Mouse (Mus musculus) heart, embryonic 10.5 days (tissue): ENCODE measurements around the gene Olfr1305. TPM values are rescaled to one million over a fixed set of nuclear protein-coding genes. Genes with fewer than 3 reads are reported as not detected.

Experiments used
- DNase-seq: peaks from one replicate; pipeline ENCODE4 v3.0.0-alpha.2; 2017; ENCODE audit warnings: low spot score
- H3K27ac ChIP-seq: fragments of 300-500 bp; sonication (generic); 2 replicates; pipeline ENCODE4 v1.5.1; 2016; ENCODE audit warnings: mild to moderate bottlenecking
- H3K27me3 ChIP-seq: fragments of 300-500 bp; sonication (generic); 2 replicates; pipeline ENCODE4 v1.6.1; 2016; ENCODE audit warnings: mild to moderate bottlenecking; ENCODE audit not compliant: poor library complexity, insufficient read depth, severe bottlenecking
- H3K36me3 ChIP-seq: fragments of 300-500 bp; sonication (generic); 2 replicates; pipeline ENCODE4 v1.6.1; 2016; ENCODE audit warnings: mild to moderate bottlenecking, moderate library complexity
- H3K4me1 ChIP-seq: fragments of 300-500 bp; sonication (generic); 2 replicates; pipeline ENCODE4 v1.6.1; 2016; ENCODE audit warnings: mild to moderate bottlenecking
- H3K4me3 ChIP-seq: fragments of 300-500 bp; sonication (generic); 2 replicates; pipeline ENCODE4 v1.5.1; 2016; ENCODE audit warnings: mild to moderate bottlenecking, moderate library complexity
- H3K9me3 ChIP-seq: fragments of 300-500 bp; sonication (generic); 2 replicates; pipeline ENCODE4 v1.6.1; 2016; ENCODE audit warnings: mild to moderate bottlenecking, moderate library complexity
- WGBS: fragments of 180-500 bp; shearing (Covaris S2); methylation state at CpG from one replicate; pipeline ENCODE4 v1.1.7; 2016; 5-methylcytosine and 5-hydroxymethylcytosine counted together
- polyA plus RNA-seq: library from polyadenylated mRNA; unstranded; fragments of >200 nt; fragmentation: Nextera tagmentation; extraction: Ambion mirVana; gene quantifications from 2 replicates; pipeline ENCODE4 v1.2.1, GENCODE M21; 2016

Olfr1305 gene
- polyA plus RNA-seq = not detected in 2 replicates

DNA sequence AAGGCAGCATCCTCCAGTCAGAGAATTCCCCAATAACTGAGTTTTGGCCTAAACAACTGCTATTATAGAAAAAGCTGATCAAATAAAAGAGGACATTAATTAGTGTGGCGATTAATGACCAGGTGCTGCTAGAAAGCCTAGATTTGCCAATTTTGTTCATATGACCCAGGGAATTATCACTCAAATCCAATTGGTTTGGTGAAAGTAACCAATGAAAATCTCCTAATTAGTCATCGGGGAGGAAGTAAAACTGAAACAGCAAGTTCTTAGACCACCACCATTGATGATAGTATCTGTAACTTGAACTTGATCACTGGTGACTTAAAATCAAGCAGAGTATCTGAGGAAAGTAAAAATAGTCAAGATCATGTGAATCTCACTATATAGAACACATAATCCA lies at the start of gene Olfr1305:
Gene Olfr1305, minus strand, starts transcription at position 101 of the 400 bp plus-strand sequence.
- Histone ChIP-seq H3K4me1 (no peaks in the 10 kb centered on the region), H3K4me3 (no peak within 1 kb of the TSS), H3K36me3 (no peaks in the 10 kb centered on the region), H3K27ac (no peak within 1 kb of the TSS), H3K27me3 (no peaks in the 10 kb centered on the region), H3K9me3 (no peaks in the 10 kb centered on the region)
- DNase-seq = no peak
- WGBS = 85% methylated on average over 2 of the region's 2 CpGs

- Histone ChIP-seq H3K27me3 (no peaks in the 10 kb centered on the region), H3K4me1 (no peaks in the 10 kb centered on the region), H3K4me3 (no peak within 1 kb of the TSS), H3K36me3 (no peaks in the 10 kb centered on the region), H3K27ac (no peak within 1 kb of the TSS), H3K9me3 (peaks cover 2% of the 10 kb centered on the region; the same call in 1 of the 2 replicates)
- no peak for DNase-seq
- 78% methylated on average over 1 of the region's 1 CpGs for WGBS
Observed at GRCm38 (mm10) chr2:111916171-111916570, 39.2 kb upstream of the Olfr1305 start, which contains the start of gene Olfr1306. Gene Olfr1306, minus strand, starts transcription at chr2:111916271.

DNA sequence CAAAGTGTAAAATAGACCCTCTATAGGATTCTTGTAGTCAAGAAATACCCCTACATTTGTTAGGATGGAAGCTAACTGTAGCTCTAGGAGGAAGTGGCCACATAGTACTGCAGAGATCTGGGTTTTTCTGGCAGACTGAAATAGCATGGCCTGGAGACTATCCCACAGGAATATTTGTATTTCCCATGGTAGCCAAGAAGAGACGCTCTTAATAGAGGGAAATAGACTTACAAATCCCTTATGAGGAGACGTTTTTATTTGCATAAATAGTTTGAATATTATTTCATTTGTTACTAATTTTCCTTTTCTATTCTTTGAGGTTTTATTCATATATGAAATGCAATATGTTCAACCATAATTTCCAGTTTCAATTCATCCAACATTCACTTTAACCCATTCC lies 56.7 kb downstream of the Olfr1305 start, which contains the start of gene Olfr1303:
Gene Olfr1303, minus strand, starts transcription at position 101 of the 400 bp plus-strand sequence.
- H3K9me3 ChIP-seq = no peaks in the 10 kb centered on the region
- DNase-seq = no peak
- H3K4me1 ChIP-seq = no peaks in the 10 kb centered on the region
- 76% methylated on average over 2 of the region's 2 CpGs for WGBS
- no peak within 1 kb of the TSS for H3K27ac ChIP-seq
- no peak within 1 kb of the TSS for H3K4me3 ChIP-seq
- no peaks in the 10 kb centered on the region for H3K27me3 ChIP-seq
- no peaks in the 10 kb centered on the region for H3K36me3 ChIP-seq

Other genes with a start within 250 kb of the Olfr1305 start
- not detected in 2 replicates for gene Olfr1298, start 227.9 kb downstream of the Olfr1305 start, polyA plus RNA-seq
- gene Olfr1299, start 215.7 kb downstream of the Olfr1305 start, polyA plus RNA-seq = not detected in 2 replicates
- gene Olfr1301, start 126.1 kb downstream of the Olfr1305 start, polyA plus RNA-seq = not detected in 2 replicates
- not detected in 2 replicates for gene Olfr1302, start 99.7 kb downstream of the Olfr1305 start, polyA plus RNA-seq
- not detected in 2 replicates for gene Olfr1303, start 56.8 kb downstream of the Olfr1305 start, polyA plus RNA-seq
- gene Olfr1306, start 39.1 kb upstream of the Olfr1305 start, polyA plus RNA-seq = not detected in 2 replicates
- gene Olfr1307, start 72.3 kb upstream of the Olfr1305 start, polyA plus RNA-seq = 0.01 TPM in 1 of 2 replicates, not detected in the other
- not detected in 2 replicates for gene Olfr1308, start 87.8 kb upstream of the Olfr1305 start, polyA plus RNA-seq
- not detected in 2 replicates for gene Olfr1309, start 113.1 kb upstream of the Olfr1305 start, polyA plus RNA-seq
- gene Olfr1310, start 135.6 kb upstream of the Olfr1305 start, polyA plus RNA-seq = not detected in 2 replicates
- not detected in 2 replicates for gene Olfr1311, start 147.3 kb upstream of the Olfr1305 start, polyA plus RNA-seq
- not detected in 2 replicates for gene Olfr1312, start 173.1 kb upstream of the Olfr1305 start, polyA plus RNA-seq
- gene Olfr1313, start 200.7 kb upstream of the Olfr1305 start, polyA plus RNA-seq = not detected in 2 replicates
- not detected in 2 replicates for gene Olfr1314, start 219.6 kb upstream of the Olfr1305 start, polyA plus RNA-seq
- not detected in 2 replicates for gene Olfr1315-ps1, start 238.3 kb upstream of the Olfr1305 start, polyA plus RNA-seq